Mouse (Mus musculus) embryonic facial prominence, embryonic 10.5 days (tissue): ENCODE measurements at regions not wholly inside any gene's neighbourhood (a gene's known extent, or its start where the extent isn't known, plus 50 kb on each side); places are given as distances from the start of the nearest gene placed in this dataset.

ENCODE experiments used
- DNase-seq: peaks from one replicate; pipeline ENCODE4 v3.0.0-alpha.2; 2017; ENCODE audit warnings: low spot score
- H3K27ac ChIP-seq: fragments of 300-500 bp; sonication (generic); replicated peaks from 2 replicates; pipeline ENCODE4 v1.5.1; 2016; ENCODE audit warnings: mild to moderate bottlenecking
- H3K27me3 ChIP-seq: fragments of 300-500 bp; sonication (generic); replicated peaks from 2 replicates; pipeline ENCODE4 v1.6.1; 2016; ENCODE audit warnings: low read depth, mild to moderate bottlenecking; ENCODE audit not compliant: poor library complexity, severe bottlenecking
- H3K36me3 ChIP-seq: fragments of 300-500 bp; sonication (generic); replicated peaks from 2 replicates; pipeline ENCODE4 v1.6.1; 2016; ENCODE audit warnings: mild to moderate bottlenecking, moderate library complexity
- H3K4me1 ChIP-seq: fragments of 300-500 bp; sonication (generic); 2 replicates; pipeline ENCODE4 v1.6.1; 2016
- H3K4me3 ChIP-seq: fragments of 300-500 bp; sonication (generic); 2 replicates; pipeline ENCODE4 v1.5.1; 2016; ENCODE audit warnings: mild to moderate bottlenecking, moderate library complexity
- H3K9me3 ChIP-seq: fragments of 300-500 bp; sonication (generic); 2 replicates; pipeline ENCODE4 v1.6.1; 2016; ENCODE audit warnings: mild to moderate bottlenecking
- WGBS: fragments of 180-500 bp; shearing (Covaris S2); methylation state at CpG from one replicate; pipeline ENCODE4 v1.1.7; 2016; 5-methylcytosine and 5-hydroxymethylcytosine counted together

- Histone ChIP-seq H3K9me3 (no peaks in the 10 kb centered on the region), H3K4me3 (no peak overlapping the region), H3K4me1 (no peaks in the 10 kb centered on the region), H3K27ac (no peak overlapping the region), H3K27me3 (no peaks in the 10 kb centered on the region), H3K36me3 (no peaks in the 10 kb centered on the region)
- WGBS: 81% methylated on average over 16 of the region's 16 CpGs
- DNase-seq: no peak
Measured at GRCm38 (mm10) chr3:123973806-123974576, 283.3 kb upstream of the Ndst3 start.

DNA sequence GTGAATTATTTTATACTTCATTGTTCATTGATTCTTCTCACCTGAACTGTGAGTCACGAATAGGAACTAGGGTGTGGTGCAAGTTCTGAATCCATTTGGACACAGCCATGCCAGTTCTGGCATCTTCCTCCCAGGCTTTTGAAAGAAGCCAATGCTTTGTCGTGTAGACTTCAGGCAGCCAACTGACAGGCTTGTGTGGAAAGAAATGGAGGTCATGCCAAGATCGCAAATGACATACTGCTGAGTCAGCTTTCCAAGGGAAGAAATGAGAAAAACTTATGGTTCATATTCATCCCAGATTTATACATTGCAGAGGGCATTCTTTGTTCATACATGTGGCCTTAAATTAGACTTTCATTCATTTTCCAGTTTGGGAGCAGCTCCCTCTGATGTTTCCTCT is 285.8 kb upstream of the Ndst3 start:
- no peaks in the 10 kb centered on the region for H3K4me1 ChIP-seq
- no peaks in the 10 kb centered on the region for H3K36me3 ChIP-seq
- WGBS: 87% methylated on average over 3 of the region's 3 CpGs
- H3K27ac ChIP-seq: no peak overlapping the region
- DNase-seq: no peak
- H3K9me3 ChIP-seq: no peaks in the 10 kb centered on the region
- H3K27me3 ChIP-seq: no peaks in the 10 kb centered on the region
- H3K4me3 ChIP-seq: no peak overlapping the region

GRCm38 (mm10) chr3:123977168-123977567 is 286.5 kb upstream of the Ndst3 start:
- no peaks in the 10 kb centered on the region for H3K9me3 ChIP-seq
- 88% methylated on average over 4 of the region's 4 CpGs for WGBS
- H3K27ac ChIP-seq: no peak overlapping the region
- DNase-seq: no peak
- H3K27me3 ChIP-seq: no peaks in the 10 kb centered on the region
- no peaks in the 10 kb centered on the region for H3K36me3 ChIP-seq
- no peak overlapping the region for H3K4me3 ChIP-seq
- H3K4me1 ChIP-seq: no peaks in the 10 kb centered on the region

GRCm38 (mm10) chr3:123983045-123983444 is 292.4 kb upstream of the Ndst3 start:
- Histone ChIP-seq H3K36me3 (no peaks in the 10 kb centered on the region), H3K27me3 (no peaks in the 10 kb centered on the region)

DNA sequence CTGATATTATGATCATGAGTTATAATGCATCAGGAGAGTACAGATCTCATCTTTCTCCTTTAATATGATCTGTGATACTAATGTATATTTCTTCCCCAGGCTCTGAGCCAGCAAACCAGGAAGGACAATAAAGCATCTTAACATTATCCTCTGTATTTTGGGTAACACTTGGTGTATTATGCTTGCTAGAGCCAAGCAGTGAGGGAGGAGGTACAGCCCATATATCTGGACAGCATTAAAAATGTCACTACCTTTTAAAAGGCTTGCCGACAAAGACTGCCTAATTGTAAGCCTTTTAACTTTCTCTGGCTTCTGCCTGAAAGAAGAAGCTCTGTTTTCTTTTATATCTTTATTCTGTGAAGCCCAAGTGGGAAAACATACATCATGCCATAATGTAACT is 292.9 kb upstream of the Ndst3 start:
- Histone ChIP-seq H3K27ac (no peak overlapping the region), H3K4me1 (no peaks in the 10 kb centered on the region), H3K27me3 (no peaks in the 10 kb centered on the region), H3K36me3 (no peaks in the 10 kb centered on the region), H3K4me3 (no peak overlapping the region), H3K9me3 (no peaks in the 10 kb centered on the region)
- DNase-seq: no peak
- WGBS: 81% methylated on average over 1 of the region's 1 CpGs

More at GRCm38 (mm10) chr3:123983045-123983444, 292.4 kb upstream of the Ndst3 start:
- H3K9me3 ChIP-seq: no peaks in the 10 kb centered on the region
- H3K27ac ChIP-seq: no peak overlapping the region
- no peak overlapping the region for H3K4me3 ChIP-seq
- DNase-seq: no peak
- H3K4me1 ChIP-seq: no peaks in the 10 kb centered on the region

DNA sequence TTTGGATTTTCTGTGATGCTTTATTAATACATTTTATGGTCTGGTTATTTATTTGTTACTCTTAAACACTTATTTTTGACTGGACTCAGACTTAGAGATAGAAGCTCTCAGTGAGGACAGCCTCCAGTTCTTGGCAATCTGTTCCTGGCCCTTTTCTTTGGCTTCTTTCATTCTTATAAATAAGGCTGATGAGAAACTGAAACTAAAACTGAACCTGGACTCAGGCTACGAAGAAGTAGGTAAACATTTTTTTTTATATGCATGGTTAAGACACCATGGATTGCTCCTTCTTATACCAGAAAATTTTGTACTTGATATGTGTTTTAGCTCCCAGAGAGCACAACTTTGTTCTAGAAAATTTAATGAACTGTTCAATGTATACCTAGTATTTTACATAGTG is 293.4 kb upstream of the Ndst3 start:
- no peaks in the 10 kb centered on the region for H3K4me1 ChIP-seq
- H3K36me3 ChIP-seq: no peaks in the 10 kb centered on the region
- no peaks in the 10 kb centered on the region for H3K27me3 ChIP-seq
- no peak for DNase-seq
- H3K27ac ChIP-seq: no peak overlapping the region
- H3K4me3 ChIP-seq: no peak overlapping the region
- no peaks in the 10 kb centered on the region for H3K9me3 ChIP-seq
- 78% methylated on average over 1 of the region's 1 CpGs for WGBS

GRCm38 (mm10) chr3:123999957-124000616 is 309.4 kb upstream of the Ndst3 start:
- 83% methylated on average over 3 of the region's 3 CpGs for WGBS

GRCm38 (mm10) chr3:124000883-124001282 is 310.2 kb upstream of the Ndst3 start:
- Histone ChIP-seq H3K27me3 (no peaks in the 10 kb centered on the region), H3K4me1 (no peaks in the 10 kb centered on the region), H3K27ac (no peak overlapping the region), H3K36me3 (no peaks in the 10 kb centered on the region), H3K9me3 (no peaks in the 10 kb centered on the region), H3K4me3 (no peak overlapping the region)
- DNase-seq: no peak
- 94% methylated on average over 1 of the region's 1 CpGs for WGBS

More at GRCm38 (mm10) chr3:123999957-124000616, 309.4 kb upstream of the Ndst3 start:
- Histone ChIP-seq H3K36me3 (no peaks in the 10 kb centered on the region), H3K27me3 (no peaks in the 10 kb centered on the region), H3K4me1 (no peaks in the 10 kb centered on the region), H3K27ac (no peak overlapping the region), H3K4me3 (no peak overlapping the region), H3K9me3 (no peaks in the 10 kb centered on the region)
- no peak for DNase-seq

DNA sequence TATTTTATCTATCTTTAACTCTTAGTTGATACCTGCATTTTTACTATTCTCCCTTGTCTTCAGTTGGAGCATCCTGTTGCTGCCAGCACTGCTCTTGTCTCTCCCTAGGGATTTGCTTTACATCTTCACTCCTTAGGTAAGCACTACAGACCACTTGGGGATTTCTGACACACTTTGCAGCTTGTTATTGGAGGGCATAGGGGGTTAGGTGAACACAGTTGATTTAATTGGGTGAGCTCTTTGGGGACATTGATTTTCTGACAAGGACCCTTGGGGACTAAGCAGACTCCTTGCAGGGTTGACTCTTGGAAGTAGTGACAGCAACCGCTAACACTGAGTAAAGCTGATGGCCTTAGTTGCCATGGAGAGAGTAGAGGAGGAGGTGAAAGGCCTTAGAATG is 309.0 kb upstream of the Tram1l1 start:
- DNase-seq: no peak
- Histone ChIP-seq H3K4me3 (no peak overlapping the region), H3K9me3 (no peaks in the 10 kb centered on the region), H3K36me3 (no peaks in the 10 kb centered on the region), H3K27ac (no peak overlapping the region), H3K4me1 (no peaks in the 10 kb centered on the region), H3K27me3 (no peaks in the 10 kb centered on the region)
- WGBS: 86% methylated on average over 1 of the region's 1 CpGs

- DNase-seq: no peak
- Histone ChIP-seq H3K4me1 (no peaks in the 10 kb centered on the region), H3K27me3 (no peaks in the 10 kb centered on the region), H3K4me3 (no peak overlapping the region), H3K27ac (no peak overlapping the region), H3K9me3 (no peaks in the 10 kb centered on the region), H3K36me3 (no peaks in the 10 kb centered on the region)
- 93% methylated on average over 1 of the region's 1 CpGs for WGBS
Measured at GRCm38 (mm10) chr3:124018618-124019017, 302.0 kb upstream of the Tram1l1 start.

- no peak for DNase-seq
- no peaks in the 10 kb centered on the region for H3K36me3 ChIP-seq
- WGBS: 77% methylated on average over 4 of the region's 4 CpGs
Measured at GRCm38 (mm10) chr3:124026188-124026587, 294.5 kb upstream of the Tram1l1 start.

DNA sequence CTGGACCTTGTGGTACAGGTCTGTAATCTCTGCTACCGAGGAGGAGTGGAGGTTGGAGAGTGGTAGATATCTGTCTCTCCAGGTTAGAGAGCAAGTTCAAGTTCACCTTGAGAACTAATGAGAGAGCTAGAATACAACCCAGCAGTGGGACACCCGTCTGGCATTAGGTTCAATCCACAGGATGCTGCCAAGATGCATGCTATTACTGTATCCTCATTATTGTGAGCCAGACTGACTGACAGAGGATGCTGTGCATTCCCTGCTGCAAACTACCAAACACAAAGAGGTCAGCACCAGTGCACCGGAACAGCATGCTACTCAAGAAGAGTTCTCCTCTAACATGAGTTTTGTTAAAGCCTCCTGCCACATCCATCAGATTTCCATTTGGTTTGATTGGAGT is 253.6 kb upstream of the Tram1l1 start:
- no peak overlapping the region for H3K4me3 ChIP-seq

More at GRCm38 (mm10) chr3:124026188-124026587, 294.5 kb upstream of the Tram1l1 start:
- no peaks in the 10 kb centered on the region for H3K4me1 ChIP-seq
- H3K27ac ChIP-seq: no peak overlapping the region
- no peaks in the 10 kb centered on the region for H3K27me3 ChIP-seq
- H3K9me3 ChIP-seq: no peaks in the 10 kb centered on the region
- H3K4me3 ChIP-seq: no peak overlapping the region

GRCm38 (mm10) chr3:124067538-124067937 is 253.1 kb upstream of the Tram1l1 start:
- Histone ChIP-seq H3K27me3 (no peaks in the 10 kb centered on the region), H3K4me3 (no peak overlapping the region), H3K9me3 (no peaks in the 10 kb centered on the region), H3K4me1 (0 out of 2 replicates have a peak, but pooled peaks cover 4% of the 10 kb centered on the region), H3K27ac (no peak overlapping the region), H3K36me3 (no peaks in the 10 kb centered on the region)
- WGBS: 88% methylated on average over 2 of the region's 2 CpGs
- no peak for DNase-seq

More for the DNA sequence above, 253.6 kb upstream of the Tram1l1 start:
- H3K36me3 ChIP-seq: no peaks in the 10 kb centered on the region
- DNase-seq: no peak
- no peaks in the 10 kb centered on the region for H3K27me3 ChIP-seq
- H3K9me3 ChIP-seq: no peaks in the 10 kb centered on the region
- H3K4me1 ChIP-seq: 0 out of 2 replicates have a peak, but pooled peaks cover 4% of the 10 kb centered on the region
- 80% methylated on average over 3 of the region's 3 CpGs for WGBS
- no peak overlapping the region for H3K27ac ChIP-seq
